Mouse (Mus musculus): ENCODE results near the gene Ubqln2.

GRCm38 (mm10) chrX:153515491-153515890 is 17.5 kb downstream of the Ubqln2 start:
- TF ChIP-seq POLR2A (IDR thresholded peaks at IDR 0.05; ENCODE audit: insufficient read depth, low read depth, low read length) (no peak), CTCF (IDR thresholded peaks at IDR 0.05; ENCODE audit: insufficient read depth, low read depth, low read length) (no peak)

Measured in olfactory bulb, adult 2 months (tissue).